ENCODE assay signal across 20 mouse cellular contexts in genomic region chr11:29813267-29813666, GRCm38 (mm10). TPM values are rescaled to one million over a fixed set of nuclear protein-coding genes. Genes with fewer than 3 reads are reported as not detected.
DNase-seq lines count a peak whose midpoint lies in the region; ATAC-seq and TF ChIP-seq lines count a peak whose summit lies in the region.
"Had no signal": no experiment of that assay in that cellular context is flagged by ENCODE, and none has a peak within 500 bp of the region (broad histone marks: within the 10 kb centered on the region; RNA-seq: fewer than 3 reads in every experiment).

No protein-coding gene starts in this region.

- WGBS in liver, embryonic 15.5 days (ENCODE audit: insufficient replicate concordance), result 57% methylated on average over 1 of the region's 1 CpGs
- WGBS in liver, postnatal 0 days (ENCODE audit: insufficient replicate concordance), result 81% methylated on average over 1 of the region's 1 CpGs
- WGBS in midbrain, embryonic 16.5 days, result 73% methylated on average over 1 of the region's 1 CpGs

- no peak for ATAC-seq in liver, embryonic 15.5 days (ENCODE audit: insufficient read depth)
- ATAC-seq in liver, postnatal 0 days, result no peak
- no peak for ATAC-seq in midbrain, embryonic 16.5 days
- ATAC-seq: forebrain, embryonic 14.5 days; forebrain, embryonic 16.5 days had no signal

- intact Hi-C loops in left cerebral cortex, adult 2 months (cut with DNase I), result loop anchor here (1.0 kb wide), 2 partner anchors 18 to 47 kb away; no protein-coding TSS in a partner anchor

- H3K27me3 ChIP-seq in liver, embryonic 15.5 days, result no peaks in the 10 kb centered on the region
- H3K27me3 ChIP-seq in liver, postnatal 0 days (ENCODE audit: insufficient read depth, low read length), result no peaks in the 10 kb centered on the region
- no peaks in the 10 kb centered on the region for H3K27me3 ChIP-seq in midbrain, embryonic 16.5 days (ENCODE audit: control insufficient read depth, insufficient read depth, low read depth, low read length)
- H3K27me3 ChIP-seq: embryonic facial prominence, embryonic 12.5 days had no signal

- no peak for TF ChIP-seq EP300 in liver, postnatal 0 days (IDR thresholded peaks at IDR 0.05; ENCODE audit: low read depth)

- no peak for TF ChIP-seq CTCF in left cerebral cortex, adult 2 months (IDR thresholded peaks at IDR 0.05)
- no peak for TF ChIP-seq CTCF in liver, postnatal 0 days (IDR thresholded peaks at IDR 0.05; ENCODE audit: low read depth)
- TF ChIP-seq CTCF in cortical plate, adult 2 months (IDR thresholded peaks at IDR 0.05; ENCODE audit: extremely low read depth, insufficient read depth, low read length), result no peak

- H3K27ac ChIP-seq in left cerebral cortex, adult 2 months, result peak overlapping the region; percentile 73
- H3K27ac ChIP-seq in liver, embryonic 15.5 days (replicated peaks), result peak overlapping the region; percentile 34; the same call in 1 of the 2 replicates
- no peak overlapping the region for H3K27ac ChIP-seq in liver, postnatal 0 days (ENCODE audit: low read depth)
- H3K27ac ChIP-seq in cortical plate, adult 2 months (ENCODE audit: insufficient read depth, low read length), result peak overlapping the region; percentile 83; the same call in 1 of the 2 replicates
- H3K27ac ChIP-seq in midbrain, embryonic 16.5 days (ENCODE audit: low read length), result no peak overlapping the region
- H3K27ac ChIP-seq: embryonic facial prominence, embryonic 10.5 days; embryonic facial prominence, embryonic 12.5 days had no signal

- H3K4me2 ChIP-seq in liver, embryonic 15.5 days, result no peak overlapping the region
- H3K4me2 ChIP-seq in liver, postnatal 0 days (ENCODE audit: low read depth, low read length), result no peak overlapping the region
- no peak overlapping the region for H3K4me2 ChIP-seq in midbrain, embryonic 16.5 days (ENCODE audit: low read length)
- H3K4me2 ChIP-seq: embryonic facial prominence, embryonic 12.5 days had no signal

- H3K36me3 ChIP-seq in liver, embryonic 15.5 days (replicated peaks), result no peaks in the 10 kb centered on the region
- H3K36me3 ChIP-seq in liver, postnatal 0 days (replicated peaks; ENCODE audit: insufficient read depth, low read length), result no peaks in the 10 kb centered on the region
- H3K36me3 ChIP-seq in midbrain, embryonic 16.5 days (ENCODE audit: control insufficient read depth, insufficient read depth, low read length), result no peaks in the 10 kb centered on the region
- H3K36me3 ChIP-seq: embryonic facial prominence, embryonic 10.5 days; embryonic facial prominence, embryonic 12.5 days had no signal

- H3K4me3 ChIP-seq in left cerebral cortex, adult 2 months, result no peak overlapping the region
- H3K4me3 ChIP-seq in liver, embryonic 15.5 days (replicated peaks), result no peak overlapping the region
- no peak overlapping the region for H3K4me3 ChIP-seq in liver, postnatal 0 days (ENCODE audit: low read depth, low read length)
- H3K4me3 ChIP-seq in cortical plate, adult 2 months (ENCODE audit: insufficient read depth, low read length), result no peak overlapping the region
- no peak overlapping the region for H3K4me3 ChIP-seq in midbrain, embryonic 16.5 days (ENCODE audit: low read depth, low read length)
- H3K4me3 ChIP-seq: embryonic facial prominence, embryonic 10.5 days; embryonic facial prominence, embryonic 12.5 days had no signal

- H3K9ac ChIP-seq in liver, embryonic 15.5 days, result no peak overlapping the region
- no peak overlapping the region for H3K9ac ChIP-seq in liver, postnatal 0 days (replicated peaks)
- H3K9ac ChIP-seq in midbrain, embryonic 16.5 days (ENCODE audit: low read depth, low read length), result no peak overlapping the region
- H3K9ac ChIP-seq: embryonic facial prominence, embryonic 12.5 days had no signal

- TF ChIP-seq POLR2A in cortical plate, adult 2 months (IDR thresholded peaks at IDR 0.05; ENCODE audit: extremely low read depth, insufficient read depth, low read length), result no peak

- peaks cover 53% of the 10 kb centered on the region for H3K4me1 ChIP-seq in liver, embryonic 15.5 days (replicated peaks)
- peaks cover 5% of the 10 kb centered on the region for H3K4me1 ChIP-seq in liver, postnatal 0 days (ENCODE audit: insufficient read depth)
- peaks cover 8% of the 10 kb centered on the region for H3K4me1 ChIP-seq in cortical plate, adult 2 months (ENCODE audit: control insufficient read depth, insufficient read depth, low read length)
- H3K4me1 ChIP-seq in midbrain, embryonic 16.5 days (ENCODE audit: control insufficient read depth, insufficient read depth, low read length), result no peaks in the 10 kb centered on the region
- H3K4me1 ChIP-seq: embryonic facial prominence, embryonic 12.5 days had no signal

- no peak for DNase-seq in left cerebral cortex, adult 2 months (ENCODE audit: extremely low spot score in 1 of 2, low spot score in 2 of 2)
- no peak for DNase-seq in left cerebral cortex, adult 18-20 months (ENCODE audit: low spot score in 2 of 2)
- DNase-seq in liver, postnatal 0 days, result no peak
- DNase-seq in embryo, embryonic 10 days (ENCODE audit: low spot score), result no peak
- DNase-seq: adrenal gland, adult 2 months; adrenal gland, postnatal 10 days; adrenal gland, postnatal 25 days; cerebellum, adult 11-12 months; cerebellum, adult 2 months; cerebellum, adult 9-10 months; cerebellum, postnatal 10 days; cerebellum, postnatal 25 days had no signal

- no peaks in the 10 kb centered on the region for H3K9me3 ChIP-seq in liver, embryonic 15.5 days (replicated peaks)
- H3K9me3 ChIP-seq in liver, postnatal 0 days (ENCODE audit: low read length), result no peaks in the 10 kb centered on the region
- no peaks in the 10 kb centered on the region for H3K9me3 ChIP-seq in midbrain, embryonic 16.5 days (replicated peaks; ENCODE audit: control insufficient read depth, low read length, poor library complexity, severe bottlenecking)
- H3K9me3 ChIP-seq: embryonic facial prominence, embryonic 10.5 days; embryonic facial prominence, embryonic 12.5 days had no signal

RNA-seq across cellular contexts. Expression of gene 4931440F15Rik, which starts 12.2 kb away (rescaled TPM):
- total RNA-seq in left cerebral cortex, adult 2 months (2021), result 1 to 10 TPM; 2.7 to 3.4 TPM
- total RNA-seq in left cerebral cortex, adult 18-20 months (2021), result 1 to 10 TPM; 2.0 to 2.1 TPM
- polyA plus RNA-seq in liver, embryonic 15.5 days (2015; fragmentation: Nextera tagmentation; extraction: Ambion mirVana), result 0.14 and 0.28 TPM in 2 replicates
- polyA plus RNA-seq in liver, postnatal 0 days (2015; fragmentation: Nextera tagmentation; extraction: Ambion mirVana), result 0.33 TPM in 2 replicates
- 0.90 and 1.2 TPM in 2 replicates for polyA plus RNA-seq in cortical plate, adult 2 months (2012; rRNA removed)
- polyA plus RNA-seq in midbrain, embryonic 16.5 days (2015; fragmentation: Nextera tagmentation; extraction: Ambion mirVana), result 0.83 TPM in 2 replicates
- polyA plus RNA-seq: C2C12 had no signal

Comparison
In these comparisons a context has a peak if more than half of its experiments do, and no peak if none do; other contexts are left out.
1. H3K27ac ChIP-seq: peak in left cerebral cortex, adult 2 months (single experiment), liver, embryonic 15.5 days (single experiment) and cortical plate, adult 2 months (single experiment); none in liver, postnatal 0 days (single experiment) and midbrain, embryonic 16.5 days (single experiment).